Mouse (Mus musculus): ENCODE measurements around the gene Psapl1. TPM values are rescaled to one million over a fixed set of nuclear protein-coding genes. Genes with fewer than 3 reads are reported as not detected.

Gene Psapl1
- polyA plus RNA-seq (2012; rRNA removed): 0.16 and 44.2 TPM in 2 replicates

GRCm38 (mm10) chr5:36203916-36204315 lies at the start of gene Psapl1:
Psapl1 (plus strand) TSS chr5:36204021.
- H3K36me3 ChIP-seq (ENCODE audit: control insufficient read depth, insufficient read depth, low read length): no peaks in the 10 kb centered on the region
- no peak within 1 kb of the TSS for H3K4me3 ChIP-seq (ENCODE audit: low read depth, low read length)
- H3K27me3 ChIP-seq (ENCODE audit: control insufficient read depth, insufficient read depth, low read length): no peaks in the 10 kb centered on the region
- H3K27ac ChIP-seq (ENCODE audit: insufficient read depth, low read depth, low read length): no peak within 1 kb of the TSS
- no peaks in the 10 kb centered on the region for H3K4me1 ChIP-seq (ENCODE audit: control insufficient read depth, insufficient read depth, insufficient read length, low read length)
- no peak for TF ChIP-seq CTCF (IDR thresholded peaks at IDR 0.05; ENCODE audit: extremely low read depth, insufficient read length, insufficient replicate concordance, low read depth, low read length)
- TF ChIP-seq POLR2A (IDR thresholded peaks at IDR 0.05; ENCODE audit: low read depth, low read length): no peak
- WGBS: 79% methylated on average over 10 of the region's 10 CpGs

GRCm38 (mm10) chr5:36154879-36155485 lies 48.8 kb upstream of the Psapl1 start:
- TF ChIP-seq CTCF (IDR thresholded peaks at IDR 0.05; ENCODE audit: extremely low read depth, insufficient read length, insufficient replicate concordance, low read depth, low read length): no peak
- no peak for TF ChIP-seq POLR2A (IDR thresholded peaks at IDR 0.05; ENCODE audit: low read depth, low read length)
- Histone ChIP-seq H3K27ac (ENCODE audit: insufficient read depth, low read depth, low read length) (no peak overlapping the region), H3K36me3 (ENCODE audit: control insufficient read depth, insufficient read depth, low read length) (no peaks in the 10 kb centered on the region), H3K4me3 (ENCODE audit: low read depth, low read length) (no peak overlapping the region), H3K4me1 (ENCODE audit: control insufficient read depth, insufficient read depth, insufficient read length, low read length) (no peaks in the 10 kb centered on the region), H3K27me3 (ENCODE audit: control insufficient read depth, insufficient read depth, low read length) (no peaks in the 10 kb centered on the region)
- WGBS: 51% methylated on average over 8 of the region's 8 CpGs

GRCm38 (mm10) chr5:36165424-36166302 lies 38.2 kb upstream of the Psapl1 start:
- TF ChIP-seq POLR2A (IDR thresholded peaks at IDR 0.05; ENCODE audit: low read depth, low read length) (no peak), CTCF (IDR thresholded peaks at IDR 0.05; ENCODE audit: extremely low read depth, insufficient read length, insufficient replicate concordance, low read depth, low read length) (no peak)
- no peaks in the 10 kb centered on the region; the same call in 1 of the 2 replicates for H3K4me1 ChIP-seq (ENCODE audit: control insufficient read depth, insufficient read depth, insufficient read length, low read length)
- no peaks in the 10 kb centered on the region for H3K27me3 ChIP-seq (ENCODE audit: control insufficient read depth, insufficient read depth, low read length)
- no peaks in the 10 kb centered on the region for H3K36me3 ChIP-seq (ENCODE audit: control insufficient read depth, insufficient read depth, low read length)
- no peak overlapping the region for H3K4me3 ChIP-seq (ENCODE audit: low read depth, low read length)
- no peak overlapping the region for H3K27ac ChIP-seq (ENCODE audit: insufficient read depth, low read depth, low read length)
- WGBS: 86% methylated on average over 21 of the region's 21 CpGs

GRCm38 (mm10) chr5:36166346-36167013 lies 37.3 kb upstream of the Psapl1 start:
- Histone ChIP-seq H3K4me1 (ENCODE audit: control insufficient read depth, insufficient read depth, insufficient read length, low read length) (no peaks in the 10 kb centered on the region; the same call in 1 of the 2 replicates), H3K4me3 (ENCODE audit: low read depth, low read length) (no peak overlapping the region), H3K27ac (ENCODE audit: insufficient read depth, low read depth, low read length) (no peak overlapping the region), H3K27me3 (ENCODE audit: control insufficient read depth, insufficient read depth, low read length) (no peaks in the 10 kb centered on the region), H3K36me3 (ENCODE audit: control insufficient read depth, insufficient read depth, low read length) (no peaks in the 10 kb centered on the region)
- WGBS: 68% methylated on average over 6 of the region's 6 CpGs
- TF ChIP-seq POLR2A (IDR thresholded peaks at IDR 0.05; ENCODE audit: low read depth, low read length) (no peak), CTCF (IDR thresholded peaks at IDR 0.05; ENCODE audit: extremely low read depth, insufficient read length, insufficient replicate concordance, low read depth, low read length) (no peak)

GRCm38 (mm10) chr5:36168963-36169650 lies 34.7 kb upstream of the Psapl1 start:
- no peak for TF ChIP-seq POLR2A (IDR thresholded peaks at IDR 0.05; ENCODE audit: low read depth, low read length)
- TF ChIP-seq CTCF (IDR thresholded peaks at IDR 0.05; ENCODE audit: extremely low read depth, insufficient read length, insufficient replicate concordance, low read depth, low read length): no peak
- H3K36me3 ChIP-seq (ENCODE audit: control insufficient read depth, insufficient read depth, low read length): no peaks in the 10 kb centered on the region
- no peak overlapping the region for H3K4me3 ChIP-seq (ENCODE audit: low read depth, low read length)
- no peak overlapping the region for H3K27ac ChIP-seq (ENCODE audit: insufficient read depth, low read depth, low read length)
- 77% methylated on average over 14 of the region's 14 CpGs for WGBS
- H3K4me1 ChIP-seq (ENCODE audit: control insufficient read depth, insufficient read depth, insufficient read length, low read length): no peaks in the 10 kb centered on the region; the same call in 1 of the 2 replicates
- no peaks in the 10 kb centered on the region for H3K27me3 ChIP-seq (ENCODE audit: control insufficient read depth, insufficient read depth, low read length)

- no peak overlapping the region for H3K27ac ChIP-seq (ENCODE audit: insufficient read depth, low read depth, low read length)
- no peak overlapping the region for H3K4me3 ChIP-seq (ENCODE audit: low read depth, low read length)
- TF ChIP-seq POLR2A (IDR thresholded peaks at IDR 0.05; ENCODE audit: low read depth, low read length) (no peak), CTCF (IDR thresholded peaks at IDR 0.05; ENCODE audit: extremely low read depth, insufficient read length, insufficient replicate concordance, low read depth, low read length) (no peak)
- no peaks in the 10 kb centered on the region for H3K4me1 ChIP-seq (ENCODE audit: control insufficient read depth, insufficient read depth, insufficient read length, low read length)
- H3K36me3 ChIP-seq (ENCODE audit: control insufficient read depth, insufficient read depth, low read length): no peaks in the 10 kb centered on the region
- 77% methylated on average over 9 of the region's 9 CpGs for WGBS
- no peaks in the 10 kb centered on the region for H3K27me3 ChIP-seq (ENCODE audit: control insufficient read depth, insufficient read depth, low read length)
Observed at GRCm38 (mm10) chr5:36174569-36175115, 29.2 kb upstream of the Psapl1 start.

Measured in small intestine, adult 2 months (tissue).